Mouse (Mus musculus) MEL (cell line): ENCODE results near the gene Thada. TPM values are rescaled to one million over a fixed set of nuclear protein-coding genes. Genes with fewer than 3 reads are reported as not detected.

Source experiments
- DNase-seq: peaks from one replicate; pipeline ENCODE4 v3.0.0; 2011; ENCODE audit warnings: low read depth, low spot score
- H3K27ac ChIP-seq: 2 replicates; pipeline ENCODE4 v1.5.1; 2012; ENCODE audit warnings: low read depth, mild to moderate bottlenecking, control low read depth, low read length, moderate library complexity; ENCODE audit not compliant: control insufficient read depth
- H3K27me3 ChIP-seq, 2 experiments: fragments of 150-350 bp in 1 of 2; sonication (generic) in 1 of 2; 2 replicates each; pipeline ENCODE4 v1.6.1; 2012; ENCODE audit warnings: low read length in 2 of 2, mild to moderate bottlenecking in 2 of 2, improper control_type of control experiment in 1 of 2, moderate library complexity in 1 of 2; ENCODE audit not compliant: insufficient read depth in 2 of 2, control insufficient read depth in 1 of 2
- H3K36me3 ChIP-seq, 2 experiments: 2 replicates each; pipeline ENCODE4 v1.6.1; 2012 to 2014; ENCODE audit warnings: low read length in 2 of 2, improper control_type of control experiment in 1 of 2, inconsistent platforms in 1 of 2, mild to moderate bottlenecking in 1 of 2; ENCODE audit not compliant: insufficient read depth in 2 of 2, control insufficient read depth in 1 of 2
- H3K4me1 ChIP-seq, 2 experiments: fragments of 150-350 bp in 1 of 2; sonication (generic) in 1 of 2; 2 replicates each; pipeline ENCODE4 v1.6.1; 2012; ENCODE audit warnings: low read length in 2 of 2, improper control_type of control experiment in 1 of 2, mild to moderate bottlenecking in 1 of 2; ENCODE audit not compliant: insufficient read depth in 2 of 2, control insufficient read depth in 1 of 2
- H3K4me3 ChIP-seq, 2 experiments: fragments of 150-350 bp in 1 of 2; sonication (generic) in 1 of 2; 2 replicates each; pipeline ENCODE4 v1.5.1; 2012; ENCODE audit warnings: low read depth in 2 of 2, low read length in 2 of 2, mild to moderate bottlenecking in 2 of 2, moderate library complexity in 2 of 2, control low read depth in 1 of 2, improper control_type of control experiment in 1 of 2; ENCODE audit not compliant: control insufficient read depth in 1 of 2, insufficient read depth in 1 of 2
- H3K79me2 ChIP-seq: 2 replicates; pipeline ENCODE4 v1.6.1; 2012; ENCODE audit warnings: mild to moderate bottlenecking, low read length, moderate library complexity; ENCODE audit not compliant: control insufficient read depth, poor library complexity, insufficient read depth
- H3K9ac ChIP-seq: 2 replicates; pipeline ENCODE4 v1.6.1; 2012; ENCODE audit warnings: low read depth, mild to moderate bottlenecking, control low read depth, low read length, moderate library complexity; ENCODE audit not compliant: control insufficient read depth, poor library complexity, severe bottlenecking
- H3K9me3 ChIP-seq: fragments of 150-350 bp; sonication (generic); replicated peaks from 2 replicates; pipeline ENCODE4 v1.6.1; 2012; ENCODE audit warnings: mild to moderate bottlenecking, low read length, improper control_type of control experiment, moderate library complexity; ENCODE audit not compliant: insufficient read depth
- GABPA ChIP-seq: IDR thresholded peaks from 2 replicates; pipeline ENCODE4 v1.6.1; 2012; ENCODE audit warnings: low read depth, mild to moderate bottlenecking, inconsistent platforms, low read length, improper control_type of control experiment, moderate library complexity
- JUND ChIP-seq: IDR thresholded peaks from 2 replicates; pipeline ENCODE4 v1.6.1; 2011; ENCODE audit warnings: low read depth, mild to moderate bottlenecking, improper control_type of control experiment, low read length
- MYB ChIP-seq: IDR thresholded peaks from 2 replicates; pipeline ENCODE4 v1.6.1; 2011; ENCODE audit warnings: mild to moderate bottlenecking, low read depth, low read length, improper control_type of control experiment
- POLR2AphosphoS2 ChIP-seq: IDR thresholded peaks from 2 replicates; pipeline ENCODE4 v1.6.1; 2011; ENCODE audit warnings: low read length, improper control_type of control experiment
- SIN3A ChIP-seq: IDR thresholded peaks from 2 replicates; pipeline ENCODE4 v1.6.1; 2012; ENCODE audit warnings: low read length, improper control_type of control experiment, inconsistent platforms
- SMC3 ChIP-seq: IDR thresholded peaks from 2 replicates; pipeline ENCODE4 v1.6.1; 2011; ENCODE audit warnings: low read depth, low read length, improper control_type of control experiment
- TCF12 ChIP-seq: IDR thresholded peaks from 2 replicates; pipeline ENCODE4 v1.6.1; 2014; ENCODE audit warnings: low read depth, mild to moderate bottlenecking, inconsistent platforms, low read length, improper control_type of control experiment, moderate library complexity
- UBTF ChIP-seq: IDR thresholded peaks from 2 replicates; pipeline ENCODE4 v1.6.1; 2012; ENCODE audit warnings: low read depth, mild to moderate bottlenecking, inconsistent platforms, low read length, improper control_type of control experiment, moderate library complexity, borderline replicate concordance; ENCODE audit not compliant: insufficient read depth
- polyA plus RNA-seq, 2 experiments: library from polyadenylated mRNA; stranded (reverse) in 1 of 2; unstranded in 1 of 2; fragments of >175 nt in 1 of 2; fragments of >200 nt in 1 of 2; gene quantifications; 2 replicates each; pipeline versions ENCODE4 v1.2.1 to v1.2.4; 2012; ENCODE audit warnings: low replicate concordance in 2 of 2, low read depth in 1 of 2; ENCODE audit not compliant: insufficient read length in 2 of 2, insufficient read depth in 1 of 2, missing spikeins in 1 of 2
- total RNA-seq: library from RNA; depleted of rRNA; stranded (reverse); fragments of 300-350 nt; gene quantifications from 2 replicates; pipeline ENCODE4 v1.2.3, GENCODE M21; 2012

Gene Thada
- total and polyA plus RNA-seq, 3 experiments = 19.8 to 20.6 TPM; not detected in 1

DNA sequence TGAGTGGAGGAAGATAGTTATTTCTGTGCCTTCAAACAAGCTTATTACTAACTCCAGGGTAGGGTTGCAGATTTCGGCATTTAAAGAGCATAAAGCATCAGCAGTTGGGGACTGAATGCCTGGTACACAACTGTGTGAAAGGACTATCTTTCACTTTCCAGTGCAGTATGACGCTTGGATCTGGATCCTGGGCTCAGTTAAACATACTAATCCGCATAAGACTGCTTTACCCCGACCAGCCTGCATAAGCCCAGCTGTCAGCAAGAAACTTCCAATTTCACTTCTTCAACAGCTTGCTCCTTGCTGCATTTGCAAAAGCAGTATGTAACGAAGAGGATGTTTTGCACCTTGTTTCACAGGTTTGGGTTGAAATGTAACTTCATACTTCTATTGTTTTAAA, 202.4 kb downstream of the Thada start:
- no peak overlapping the region for H3K9ac ChIP-seq
- H3K27me3 ChIP-seq = no peaks in the 10 kb centered on the region
- H3K27ac ChIP-seq = no peak overlapping the region
- TF ChIP-seq TCF12 (no peak), GABPA (no peak), MYB (no peak)
- DNase-seq = no peak
- no peak overlapping the region for H3K4me3 ChIP-seq
- peaks cover 6 to 14% of the 10 kb centered on the region in 2 experiments; a peak in 3 of 4 replicates for H3K4me1 ChIP-seq
- 0 out of 2 replicates have a peak, but pooled peaks cover 1% of the 10 kb centered on the region for H3K79me2 ChIP-seq
- H3K36me3 ChIP-seq = peaks cover 0 to 17% of the 10 kb centered on the region in 2 experiments; a peak in 2 of 4 replicates
- H3K9me3 ChIP-seq = no peaks in the 10 kb centered on the region

DNA sequence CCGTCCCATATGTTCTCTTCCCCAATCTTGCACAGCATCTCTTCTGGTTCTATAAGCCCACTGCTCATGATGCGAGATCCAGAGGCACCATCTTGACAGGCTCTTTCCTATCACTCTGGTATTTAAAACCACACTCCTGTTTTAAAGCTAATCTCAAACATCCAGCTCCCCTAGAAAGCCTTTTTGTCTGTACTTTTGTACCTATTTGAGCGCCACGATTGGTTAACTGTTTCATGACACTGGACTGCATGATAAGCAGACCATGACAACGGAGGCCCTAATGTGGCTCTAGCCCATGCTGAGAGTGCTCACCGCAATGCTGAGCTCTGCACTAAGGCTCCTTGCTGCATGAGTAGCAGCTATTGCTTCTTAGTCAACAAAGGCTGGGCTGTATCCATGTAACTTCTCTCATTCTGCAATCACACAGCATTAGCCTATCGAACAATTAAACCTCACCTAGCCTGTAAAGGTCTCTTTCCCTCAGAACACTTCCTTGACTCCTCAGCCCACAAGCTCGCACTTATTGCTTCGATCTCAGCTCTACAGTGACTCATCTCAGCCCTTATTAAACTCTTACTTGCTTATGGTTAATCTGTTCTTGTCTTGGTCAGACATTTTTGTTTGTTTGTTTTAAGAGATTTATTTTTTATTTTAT, 203.6 kb downstream of the Thada start:
- Histone ChIP-seq H3K4me1 (peaks cover 3 to 12% of the 10 kb centered on the region in 2 experiments; a peak in 3 of 4 replicates), H3K27me3 (no peaks in the 10 kb centered on the region), H3K79me2 (0 out of 2 replicates have a peak, but pooled peaks cover 1% of the 10 kb centered on the region), H3K9ac (no peak overlapping the region), H3K9me3 (no peaks in the 10 kb centered on the region), H3K27ac (no peak overlapping the region), H3K36me3 (peaks cover 0 to 12% of the 10 kb centered on the region in 2 experiments; a peak in 3 of 4 replicates), H3K4me3 (no peak overlapping the region)
- TF ChIP-seq SIN3A (no peak), POLR2AphosphoS2 (no peak), SMC3 (no peak), JUND (no peak)
- no peak for DNase-seq

DNA sequence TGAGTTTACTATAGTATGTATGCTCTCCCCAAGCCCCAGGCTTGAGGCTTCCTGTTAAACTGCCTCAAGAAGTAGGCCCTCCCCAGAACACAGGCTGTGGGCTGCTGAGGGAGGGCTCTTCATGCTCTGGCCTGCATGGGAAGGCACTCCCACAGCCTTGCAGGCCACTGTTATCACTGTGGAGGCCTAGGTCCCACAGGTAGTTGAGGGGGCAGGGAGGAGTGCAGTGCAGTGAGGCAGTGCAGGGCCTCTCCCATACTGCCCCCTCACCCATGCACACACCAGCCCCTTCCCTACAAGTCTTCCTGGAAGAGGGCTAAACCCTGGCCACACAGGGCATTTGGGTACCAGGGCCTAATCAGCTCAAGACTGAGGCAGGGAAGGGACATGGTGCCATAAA, 205.0 kb downstream of the Thada start:
- Histone ChIP-seq H3K9me3 (no peaks in the 10 kb centered on the region), H3K36me3 (peaks cover 0 to 2% of the 10 kb centered on the region in 2 experiments; a peak in 3 of 4 replicates), H3K4me3 (no peak overlapping the region), H3K27ac (no peak overlapping the region), H3K79me2 (no peaks in the 10 kb centered on the region), H3K9ac (no peak overlapping the region), H3K27me3 (no peaks in the 10 kb centered on the region), H3K4me1 (peaks cover 0 to 2% of the 10 kb centered on the region in 2 experiments; a peak in 2 of 4 replicates)
- no peak for TF ChIP-seq TCF12
- no peak for TF ChIP-seq UBTF
- no peak for DNase-seq
